Mouse (Mus musculus) 3134 (cell line): ENCODE measurements around the gene Sprr1b.
"Not testable (repeated sequence)": the region's sequence is repeated elsewhere in the genome, so short reads cannot be mapped to it uniquely, and the experiment has no call there.

Experiments used
- DNase-seq: peaks from one replicate; pipeline ENCODE4 v3.0.0-alpha.2; 2011; ENCODE audit warnings: low spot score; ENCODE audit not compliant: insufficient read length; ENCODE audit errors: extremely low read depth

Sprr1b gene

DNA sequence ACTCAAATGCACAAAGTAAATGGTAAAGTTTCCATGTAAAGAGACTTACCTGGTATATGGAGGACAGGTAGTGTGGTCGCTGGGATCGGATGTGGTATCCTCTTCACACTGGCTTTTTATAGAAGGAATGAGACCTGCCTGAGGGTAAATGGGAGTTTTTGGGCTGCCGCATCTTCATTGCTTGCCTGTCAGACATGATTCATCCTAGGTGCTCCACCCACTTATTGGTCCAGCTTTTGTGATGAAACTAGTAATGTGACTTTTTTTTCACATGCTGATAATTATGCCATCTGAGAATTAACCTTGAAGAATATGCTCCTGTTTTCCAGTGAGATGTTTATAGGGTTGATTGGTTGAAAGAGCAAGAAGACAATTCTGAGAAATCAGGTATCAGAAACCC lies at the start of gene Sprr1b:
Gene Sprr1b, minus strand, starts transcription at position 101 of the 400 bp plus-strand sequence.
- DNase-seq: no peak

- DNase-seq: no peak
These were observed 47.7 kb upstream of the Sprr1b start for GRCm38 (mm10) chr3:92486307-92486706.

DNA sequence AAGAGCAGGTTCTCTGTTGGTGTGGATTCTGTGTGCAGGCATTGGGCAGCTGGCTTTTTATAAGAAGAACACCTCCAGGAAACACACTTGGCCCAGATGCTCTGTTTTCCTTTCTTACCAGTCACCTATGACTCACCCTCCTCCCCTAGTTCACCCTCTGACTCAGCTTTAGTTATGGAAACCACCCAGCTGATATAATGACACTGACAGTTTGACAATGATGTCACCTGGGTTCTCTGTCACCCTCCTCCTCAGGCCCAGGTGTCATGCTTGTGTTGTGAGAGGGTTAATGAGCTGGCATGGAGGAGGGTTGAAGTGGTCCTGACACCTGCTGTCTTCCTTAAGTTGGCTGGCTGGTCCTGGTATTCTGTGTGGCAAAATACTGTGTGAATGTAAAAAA lies 47.3 kb upstream of the Sprr1b start, which contains the start of gene Sprr1a:
Gene Sprr1a, minus strand, starts transcription at position 33 of the 400 bp plus-strand sequence.
- DNase-seq: peak; percentile 42

- DNase-seq: not testable (repeated sequence)
These were observed 42.7 kb upstream of the Sprr1b start for GRCm38 (mm10) chr3:92481249-92481648.

DNA sequence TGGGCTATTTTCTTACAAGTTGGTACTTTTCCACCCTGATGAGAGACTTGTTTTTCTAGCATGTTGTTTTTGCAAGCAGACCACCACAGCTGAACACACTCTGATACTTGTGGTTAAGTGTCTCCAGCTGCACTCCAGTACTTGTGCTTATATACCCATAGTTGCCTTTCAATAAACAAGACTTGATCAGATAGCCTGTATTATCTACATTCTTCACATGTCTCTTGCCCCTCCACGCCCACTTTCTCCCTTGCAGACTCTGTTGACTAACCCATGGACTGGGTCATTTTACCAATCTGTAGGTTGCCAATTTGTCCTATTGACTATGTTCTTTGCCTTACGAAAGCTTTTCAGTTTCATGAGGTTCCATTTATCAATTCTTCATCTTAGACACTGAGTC lies 31.5 kb upstream of the Sprr1b start:
- no peak for DNase-seq

DNA sequence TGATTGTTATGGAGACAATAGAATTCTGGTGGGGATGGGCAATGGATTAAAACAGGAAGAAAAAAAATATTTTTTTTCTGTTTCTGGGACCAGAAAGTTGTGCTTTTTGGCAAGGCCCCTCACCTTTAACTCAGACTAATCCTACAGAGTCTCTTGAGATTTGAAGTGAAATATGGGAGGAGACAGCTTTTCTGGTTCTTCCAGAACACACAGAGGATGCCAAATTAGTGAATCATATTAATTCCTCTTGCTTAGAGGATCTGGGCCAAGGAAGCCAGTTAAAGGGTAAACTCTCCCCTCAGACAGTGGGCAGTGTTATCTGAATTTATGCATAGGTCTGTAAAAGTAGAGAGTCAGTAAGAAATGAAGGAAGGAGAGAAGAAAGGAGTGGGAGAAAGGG lies 28.8 kb upstream of the Sprr1b start:
- peak; percentile 11 for DNase-seq

DNA sequence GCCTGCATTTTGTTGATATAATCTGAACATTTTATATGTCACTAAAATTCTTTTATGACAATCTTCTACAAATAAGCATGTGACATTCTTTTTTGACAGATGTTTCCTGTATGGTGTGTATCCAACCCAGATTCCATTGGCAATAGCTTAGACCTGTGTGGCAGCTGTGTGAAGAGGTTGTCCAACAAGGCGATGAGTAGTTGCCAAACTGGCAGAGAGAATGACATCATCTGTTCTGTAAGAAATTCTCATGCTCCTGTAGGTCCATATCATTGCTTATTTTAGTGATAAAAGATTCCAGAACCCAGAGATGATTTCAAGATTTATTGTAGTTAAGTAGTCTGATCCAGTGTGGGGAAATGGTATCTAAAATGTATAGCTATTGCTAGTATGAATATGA lies 28.0 kb upstream of the Sprr1b start:
- peak; percentile 14 for DNase-seq

- no peak for DNase-seq
These were observed 20.0 kb upstream of the Sprr1b start, which contains the start of gene Sprr3 for GRCm38 (mm10) chr3:92458620-92459019. Gene Sprr3 (minus strand): TSS chr3:92458720.

GRCm38 (mm10) chr3:92455151-92455550 lies 16.6 kb upstream of the Sprr1b start:
- DNase-seq: no peak

DNA sequence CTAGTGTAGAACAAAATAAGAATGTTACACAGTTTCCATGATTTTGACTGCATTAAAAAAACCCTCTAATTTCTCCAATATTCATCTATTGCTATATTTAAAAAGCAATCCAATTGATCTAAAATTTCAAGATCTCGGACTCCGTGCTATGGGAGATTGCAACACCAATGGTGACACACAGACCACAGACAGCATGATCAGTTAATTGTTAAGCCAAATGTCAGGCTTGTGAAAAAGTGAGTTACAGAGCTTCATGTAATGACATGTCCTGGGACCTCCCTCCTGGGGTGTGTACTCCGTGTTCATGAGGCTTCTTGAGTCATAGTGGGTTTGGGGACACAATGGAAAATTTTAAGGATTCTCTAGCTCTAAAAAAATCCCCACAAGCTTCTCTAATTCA lies 1.6 kb upstream of the Sprr1b start:
- DNase-seq: no peak

- DNase-seq: no peak
These were observed 6.3 kb downstream of the Sprr1b start, which contains the start of gene Sprr2k for GRCm38 (mm10) chr3:92432282-92432681. Gene Sprr2k (plus strand): TSS chr3:92432582.

DNA sequence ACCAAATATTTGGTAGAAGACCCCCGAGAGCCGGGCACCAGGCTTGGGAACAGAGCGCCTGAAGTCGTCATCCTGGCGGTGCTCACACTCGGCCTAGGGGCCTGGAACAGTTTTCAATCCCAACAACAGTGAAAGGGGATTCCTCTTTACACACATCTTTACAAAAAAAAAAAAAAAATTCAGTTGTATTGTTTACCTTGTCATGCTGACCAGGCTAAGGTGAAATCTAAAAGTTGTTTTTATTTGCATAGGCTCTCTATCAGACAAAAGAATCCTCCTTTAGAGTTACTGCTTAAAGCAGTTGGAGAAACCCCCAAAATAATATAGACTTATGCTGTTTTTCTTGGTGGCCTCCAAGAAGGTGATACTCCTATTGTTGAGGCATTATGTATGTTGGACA lies 9.3 kb downstream of the Sprr1b start, which contains the start of gene Gm9774:
Gene Gm9774, minus strand, starts transcription at position 101 of the 400 bp plus-strand sequence.
- no peak for DNase-seq

- no peak for DNase-seq
These were observed 20.8 kb downstream of the Sprr1b start, which contains the start of gene Sprr2j-ps for GRCm38 (mm10) chr3:92417782-92418181. Gene Sprr2j-ps (plus strand): TSS chr3:92418082.

- no peak for DNase-seq
These were observed 30.9 kb downstream of the Sprr1b start, which contains the start of gene Sprr2i for GRCm38 (mm10) chr3:92407691-92408090. Gene Sprr2i (plus strand): TSS chr3:92407991.

- DNase-seq: no peak
These were observed 44.3 kb downstream of the Sprr1b start for GRCm38 (mm10) chr3:92394301-92394700.
